Mouse (Mus musculus) kidney, embryonic 15.5 days (tissue): ENCODE results near the gene Scg5. TPM values are rescaled to one million over a fixed set of nuclear protein-coding genes. Genes with fewer than 3 reads are reported as not detected.

Source experiments
- ATAC-seq: fragments of 200-750 bp; cut with Nextera tagmentation; replicated peaks from 2 replicates; pipeline ENCODE4 v1.8.0; 2017; ENCODE audit warnings: moderate TSS enrichment; ENCODE audit not compliant: low FRiP score
- H3K27ac ChIP-seq: fragments of 300-500 bp; sonication (generic); 2 replicates; pipeline ENCODE4 v1.5.1; 2015; ENCODE audit warnings: mild to moderate bottlenecking, inconsistent platforms
- H3K27me3 ChIP-seq: fragments of 300-500 bp; sonication (generic); 2 replicates; pipeline ENCODE4 v1.6.1; 2015; ENCODE audit warnings: inconsistent platforms
- H3K36me3 ChIP-seq: fragments of 300-500 bp; sonication (generic); 2 replicates; pipeline ENCODE4 v1.6.1; 2015; ENCODE audit warnings: inconsistent platforms
- H3K4me1 ChIP-seq: fragments of 300-500 bp; sonication (generic); 2 replicates; pipeline ENCODE4 v1.6.1; 2015; ENCODE audit warnings: inconsistent platforms
- H3K4me2 ChIP-seq: fragments of 300-500 bp; sonication (generic); 2 replicates; pipeline ENCODE4 v1.6.1; 2015; ENCODE audit warnings: moderate library complexity, mild to moderate bottlenecking, inconsistent platforms
- H3K4me3 ChIP-seq: fragments of 300-500 bp; sonication (generic); replicated peaks from 2 replicates; pipeline ENCODE4 v1.5.1; 2015; ENCODE audit warnings: mild to moderate bottlenecking, inconsistent platforms
- H3K9ac ChIP-seq: fragments of 300-500 bp; sonication (generic); 2 replicates; pipeline ENCODE4 v1.6.1; 2015; ENCODE audit warnings: mild to moderate bottlenecking, inconsistent platforms
- H3K9me3 ChIP-seq: fragments of 300-500 bp; sonication (generic); replicated peaks from 2 replicates; pipeline ENCODE4 v1.6.1; 2016; ENCODE audit warnings: inconsistent platforms
- WGBS: fragments of 180-500 bp; shearing (Covaris S2); methylation state at CpG from one replicate; pipeline ENCODE4 v1.1.7; 2015; ENCODE audit warnings: mixed read lengths; 5-methylcytosine and 5-hydroxymethylcytosine counted together
- polyA plus RNA-seq: library from polyadenylated mRNA; unstranded; fragments of >200 nt; fragmentation: Nextera tagmentation; extraction: Ambion mirVana; gene quantifications from 2 replicates; pipeline ENCODE4 v1.2.1, GENCODE M21; 2015

Gene Scg5
- polyA plus RNA-seq, 1 experiment from 2014 or later: 8.6 TPM

- H3K27me3 ChIP-seq: no peaks in the 10 kb centered on the region
- peak; percentile 70 for ATAC-seq
- peak overlapping the region; percentile 40 for H3K4me3 ChIP-seq
Measured at GRCm38 (mm10) chr2:113828086-113828942, 607 bp downstream of the Scg5 start.

GRCm38 (mm10) chr2:113823909-113824308 is 5.0 kb downstream of the Scg5 start:
- Histone ChIP-seq H3K4me2 (no peak overlapping the region), H3K4me3 (no peak overlapping the region), H3K9me3 (no peaks in the 10 kb centered on the region), H3K36me3 (no peaks in the 10 kb centered on the region), H3K4me1 (peaks cover 14% of the 10 kb centered on the region), H3K27me3 (no peaks in the 10 kb centered on the region), H3K27ac (no peak overlapping the region), H3K9ac (no peak overlapping the region)
- ATAC-seq: no peak
- 2% methylated on average over 2 of the region's 2 CpGs for WGBS

More at GRCm38 (mm10) chr2:113828086-113828942, 607 bp downstream of the Scg5 start:
- Histone ChIP-seq H3K36me3 (peaks cover 19% of the 10 kb centered on the region), H3K4me1 (peaks cover 16% of the 10 kb centered on the region), H3K27ac (no peak overlapping the region), H3K9ac (peak overlapping the region; percentile 12; the same call in 1 of the 2 replicates), H3K4me2 (peak overlapping the region; percentile 65), H3K9me3 (no peaks in the 10 kb centered on the region)
- whole genome bisulfite sequencing: 12% methylated on average over 17 of the region's 17 CpGs

DNA sequence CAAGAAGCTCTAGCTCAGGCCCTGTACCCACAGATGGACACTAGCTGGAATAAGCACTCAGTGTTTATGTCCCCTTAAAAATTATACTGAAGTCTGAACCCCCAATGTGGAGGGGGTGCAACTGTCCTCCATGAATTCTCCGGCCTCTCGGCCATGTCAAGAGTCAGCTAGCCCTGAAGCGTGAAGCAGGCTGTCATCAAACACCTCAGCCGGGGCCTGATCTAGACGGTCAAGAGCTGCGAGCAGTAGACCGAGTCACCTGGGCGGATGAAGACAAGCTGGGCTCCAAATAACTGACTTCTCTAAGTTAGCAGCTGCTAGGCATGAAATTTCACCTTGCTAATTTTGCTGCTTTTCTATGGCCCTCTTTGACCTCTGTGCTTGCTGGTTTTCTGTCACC is 6.6 kb downstream of the Scg5 start:
- Histone ChIP-seq H3K27ac (no peak overlapping the region), H3K4me2 (no peak overlapping the region), H3K27me3 (no peaks in the 10 kb centered on the region), H3K9ac (no peak overlapping the region), H3K4me1 (peaks cover 6% of the 10 kb centered on the region), H3K36me3 (no peaks in the 10 kb centered on the region), H3K9me3 (no peaks in the 10 kb centered on the region), H3K4me3 (no peak overlapping the region)
- no peak; the same call in 1 of the 2 replicates for ATAC-seq
- 51% methylated on average over 8 of the region's 8 CpGs for WGBS

DNA sequence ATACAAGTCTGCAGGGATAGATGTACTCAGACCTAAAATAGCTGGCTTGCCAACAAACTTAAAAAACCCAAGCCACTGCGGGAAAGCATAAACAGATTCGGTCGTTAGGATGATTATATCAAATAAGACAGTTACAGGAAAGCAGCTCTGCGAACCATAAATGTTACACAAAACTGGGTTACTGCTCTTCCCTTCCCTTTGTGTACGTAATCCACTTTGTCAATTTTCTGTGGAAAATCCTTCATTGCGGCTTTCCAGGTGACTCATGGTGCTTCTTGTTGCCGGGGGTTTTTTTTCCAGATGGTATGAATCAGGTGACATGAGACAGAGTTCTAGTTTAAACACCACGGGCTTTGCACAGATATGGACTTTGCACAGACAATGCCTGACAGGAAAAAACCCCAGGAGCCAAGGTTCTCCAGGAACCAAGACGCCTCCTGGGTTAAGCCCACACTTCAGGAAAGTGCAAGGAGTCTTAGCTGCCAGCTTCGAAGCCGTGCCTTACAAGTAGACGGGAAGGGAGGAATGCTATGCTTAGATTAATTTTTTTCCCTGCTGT is 7.7 kb downstream of the Scg5 start:
- H3K27ac ChIP-seq: no peak overlapping the region

GRCm38 (mm10) chr2:113820117-113820516 is 8.8 kb downstream of the Scg5 start:
- H3K9ac ChIP-seq: no peak overlapping the region
- WGBS: 85% methylated on average over 15 of the region's 15 CpGs
- H3K27me3 ChIP-seq: no peaks in the 10 kb centered on the region
- no peaks in the 10 kb centered on the region for H3K9me3 ChIP-seq
- H3K4me2 ChIP-seq: no peak overlapping the region
- H3K36me3 ChIP-seq: no peaks in the 10 kb centered on the region
- no peak for ATAC-seq
- H3K4me1 ChIP-seq: peaks cover 6% of the 10 kb centered on the region
- H3K4me3 ChIP-seq: no peak overlapping the region
- H3K27ac ChIP-seq: no peak overlapping the region

More for the DNA sequence above, 7.7 kb downstream of the Scg5 start:
- H3K4me1 ChIP-seq: peaks cover 6% of the 10 kb centered on the region
- no peak overlapping the region for H3K9ac ChIP-seq
- no peak for ATAC-seq
- H3K4me3 ChIP-seq: no peak overlapping the region
- no peak overlapping the region for H3K4me2 ChIP-seq
- H3K9me3 ChIP-seq: no peaks in the 10 kb centered on the region
- H3K27me3 ChIP-seq: no peaks in the 10 kb centered on the region
- H3K36me3 ChIP-seq: no peaks in the 10 kb centered on the region
- WGBS: 72% methylated on average over 12 of the region's 12 CpGs

DNA sequence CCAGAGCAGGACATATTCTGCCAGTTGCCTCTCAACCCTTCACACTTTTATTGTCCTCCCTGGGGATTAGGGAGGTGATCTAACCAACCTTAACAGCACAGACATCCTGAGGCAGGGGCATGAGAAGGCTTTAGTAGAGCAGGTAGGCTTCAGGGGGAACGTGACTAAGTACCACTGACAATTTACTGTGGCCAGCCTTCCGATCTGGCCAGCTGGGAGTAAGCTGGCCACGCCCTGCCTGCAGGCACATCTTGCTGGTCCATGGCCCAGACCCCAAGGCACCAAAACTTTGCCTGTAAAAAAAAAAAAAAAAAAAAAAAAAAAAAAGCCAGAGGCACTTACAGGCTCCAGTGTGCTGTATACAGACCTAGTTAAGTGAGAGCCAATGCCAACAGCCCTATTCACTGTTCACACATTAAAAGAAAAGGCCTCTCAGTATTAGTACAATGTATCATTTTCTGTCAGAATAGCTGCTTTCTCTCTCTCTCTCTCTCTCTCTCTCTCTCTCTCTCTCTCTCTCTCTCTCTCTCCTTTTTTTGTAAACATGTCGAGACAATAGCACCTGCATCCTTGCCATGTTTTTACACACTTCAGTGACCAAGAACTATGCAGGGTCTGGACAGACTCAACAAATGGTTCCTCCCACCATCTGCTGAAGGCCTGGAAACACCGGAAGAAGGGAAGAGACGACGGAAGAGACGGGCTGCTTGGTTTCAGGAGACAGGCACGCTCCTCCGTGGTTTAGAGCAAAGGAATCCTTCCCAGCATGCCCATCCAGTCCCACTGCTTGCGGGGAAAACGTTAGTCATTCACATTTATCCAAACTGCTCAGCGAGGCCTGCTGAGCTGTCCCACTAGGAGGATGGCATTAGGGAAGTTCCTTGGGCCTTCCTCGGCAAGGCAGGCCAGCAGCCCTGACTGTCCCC is 11.0 kb downstream of the Scg5 start:
- Histone ChIP-seq H3K9me3 (no peaks in the 10 kb centered on the region), H3K36me3 (no peaks in the 10 kb centered on the region), H3K4me2 (no peak overlapping the region), H3K27ac (no peak overlapping the region), H3K4me1 (peaks cover 6% of the 10 kb centered on the region), H3K27me3 (no peaks in the 10 kb centered on the region), H3K4me3 (no peak overlapping the region), H3K9ac (no peak overlapping the region)
- no peak for ATAC-seq
- WGBS: 67% methylated on average over 14 of the region's 14 CpGs

DNA sequence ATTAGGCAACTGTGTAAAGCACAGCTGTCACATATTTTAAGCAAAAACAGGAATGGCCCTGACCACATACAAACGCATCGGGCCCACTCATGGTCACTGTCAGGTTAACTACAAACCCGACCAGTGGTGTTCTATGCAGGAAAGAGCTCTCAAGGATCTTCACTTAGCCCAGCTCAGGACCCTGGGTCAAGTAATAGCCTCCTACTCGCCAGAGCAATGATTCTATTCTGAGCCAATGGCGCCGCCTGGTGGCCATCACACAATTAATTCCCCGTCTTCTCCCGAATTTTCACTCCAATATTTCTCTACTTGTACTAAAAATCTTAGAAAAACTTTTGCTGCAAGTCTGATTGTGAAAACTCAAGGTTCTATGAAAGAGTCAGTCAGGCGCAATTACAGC is 21.3 kb downstream of the Scg5 start:
- H3K4me1 ChIP-seq: no peaks in the 10 kb centered on the region
- no peak overlapping the region for H3K27ac ChIP-seq
- WGBS: 23% methylated on average over 9 of the region's 9 CpGs
- no peak overlapping the region for H3K4me2 ChIP-seq
- no peaks in the 10 kb centered on the region for H3K36me3 ChIP-seq
- no peak for ATAC-seq
- no peaks in the 10 kb centered on the region for H3K27me3 ChIP-seq
- H3K4me3 ChIP-seq: no peak overlapping the region
- no peak overlapping the region for H3K9ac ChIP-seq
- no peaks in the 10 kb centered on the region for H3K9me3 ChIP-seq

- Histone ChIP-seq H3K9ac (no peak overlapping the region), H3K4me1 (no peaks in the 10 kb centered on the region), H3K27ac (no peak overlapping the region), H3K4me2 (no peak overlapping the region), H3K9me3 (no peaks in the 10 kb centered on the region), H3K36me3 (no peaks in the 10 kb centered on the region), H3K4me3 (no peak overlapping the region), H3K27me3 (no peaks in the 10 kb centered on the region)
- no peak for ATAC-seq
- 62% methylated on average over 10 of the region's 10 CpGs for WGBS
Measured at GRCm38 (mm10) chr2:113806851-113807577, 21.9 kb downstream of the Scg5 start.

- Histone ChIP-seq H3K27me3 (no peaks in the 10 kb centered on the region), H3K9ac (no peak overlapping the region), H3K27ac (no peak overlapping the region), H3K36me3 (no peaks in the 10 kb centered on the region), H3K4me3 (no peak overlapping the region), H3K4me1 (no peaks in the 10 kb centered on the region), H3K4me2 (no peak overlapping the region), H3K9me3 (no peaks in the 10 kb centered on the region)
- no peak for ATAC-seq
- WGBS: 84% methylated on average over 4 of the region's 4 CpGs
Measured at GRCm38 (mm10) chr2:113805765-113806164, 23.2 kb downstream of the Scg5 start.

GRCm38 (mm10) chr2:113803753-113804152 is 25.2 kb downstream of the Scg5 start:
- Histone ChIP-seq H3K4me3 (no peak overlapping the region), H3K4me1 (no peaks in the 10 kb centered on the region), H3K9me3 (no peaks in the 10 kb centered on the region), H3K27ac (no peak overlapping the region), H3K9ac (no peak overlapping the region), H3K36me3 (no peaks in the 10 kb centered on the region), H3K4me2 (no peak overlapping the region), H3K27me3 (no peaks in the 10 kb centered on the region)
- no peak for ATAC-seq
- 12% methylated on average over 1 of the region's 1 CpGs for WGBS

DNA sequence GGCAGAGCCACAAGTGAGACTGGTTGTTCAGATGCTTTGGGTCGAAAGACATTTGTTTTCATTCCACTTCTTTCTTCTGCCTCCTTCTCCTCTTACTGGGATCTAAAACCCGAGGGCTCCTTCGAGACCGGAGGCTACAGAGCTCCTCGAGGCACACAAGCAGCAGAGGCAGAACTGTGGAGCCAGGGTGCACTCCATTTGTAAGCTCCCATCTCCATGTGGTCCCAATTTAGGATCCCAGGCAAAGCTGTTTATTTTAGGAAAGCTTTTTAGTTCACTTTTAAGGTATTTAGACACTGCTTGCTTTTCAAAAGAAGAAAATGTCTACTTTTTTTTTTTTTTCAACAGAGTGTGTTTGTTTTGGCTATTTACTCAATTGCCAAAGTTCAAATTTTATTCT is 28.1 kb downstream of the Scg5 start:
- no peaks in the 10 kb centered on the region for H3K36me3 ChIP-seq
- no peaks in the 10 kb centered on the region for H3K27me3 ChIP-seq
- ATAC-seq: no peak
- H3K4me3 ChIP-seq: no peak overlapping the region
- H3K9ac ChIP-seq: no peak overlapping the region
- H3K4me2 ChIP-seq: no peak overlapping the region
- no peaks in the 10 kb centered on the region for H3K9me3 ChIP-seq
- 66% methylated on average over 5 of the region's 5 CpGs for WGBS
- H3K27ac ChIP-seq: no peak overlapping the region
- no peaks in the 10 kb centered on the region for H3K4me1 ChIP-seq
